Mouse (Mus musculus): ENCODE results near the gene Dlx3. TPM values are rescaled to one million over a fixed set of nuclear protein-coding genes. Genes with fewer than 3 reads are reported as not detected.

Gene Dlx3
- polyA plus RNA-seq, 1 experiment from 2014 or later = 31.3 TPM

GRCm38 (mm10) chr11:95153116-95153515 lies 33.2 kb downstream of the Dlx3 start:
- Histone ChIP-seq H3K27me3 (replicated peaks; ENCODE audit: low read depth, poor library complexity, severe bottlenecking) (peaks cover 84% of the 10 kb centered on the region), H3K9me3 (no peaks in the 10 kb centered on the region), H3K4me1 (peaks cover 36% of the 10 kb centered on the region), H3K27ac (replicated peaks) (no peak overlapping the region), H3K4me3 (no peak overlapping the region), H3K36me3 (replicated peaks) (no peaks in the 10 kb centered on the region)
- WGBS = 33% methylated on average over 5 of the region's 5 CpGs
- no peak for DNase-seq (ENCODE audit: low spot score)

- H3K4me3 ChIP-seq = no peak overlapping the region
- DNase-seq (ENCODE audit: low spot score) = no peak
- no peak overlapping the region for H3K27ac ChIP-seq (replicated peaks)
- H3K9me3 ChIP-seq = no peaks in the 10 kb centered on the region
- peaks cover 30% of the 10 kb centered on the region for H3K4me1 ChIP-seq
- WGBS = 79% methylated on average over 5 of the region's 5 CpGs
- no peaks in the 10 kb centered on the region for H3K36me3 ChIP-seq (replicated peaks)
- H3K27me3 ChIP-seq (replicated peaks; ENCODE audit: low read depth, poor library complexity, severe bottlenecking) = peaks cover 82% of the 10 kb centered on the region
These were observed 33.8 kb downstream of the Dlx3 start for GRCm38 (mm10) chr11:95153681-95154080.

- Histone ChIP-seq H3K27me3 (replicated peaks; ENCODE audit: low read depth, poor library complexity, severe bottlenecking) (peaks cover 63% of the 10 kb centered on the region), H3K4me1 (peaks cover 14% of the 10 kb centered on the region), H3K9me3 (no peaks in the 10 kb centered on the region), H3K4me3 (no peak overlapping the region), H3K36me3 (replicated peaks) (no peaks in the 10 kb centered on the region), H3K27ac (replicated peaks) (no peak overlapping the region)
- WGBS = 77% methylated on average over 2 of the region's 2 CpGs
- no peak for DNase-seq (ENCODE audit: low spot score)
These were observed 35.6 kb downstream of the Dlx3 start for GRCm38 (mm10) chr11:95155511-95155910.

- no peak overlapping the region for H3K27ac ChIP-seq (replicated peaks)
- WGBS = 62% methylated on average over 5 of the region's 5 CpGs
- H3K4me3 ChIP-seq = no peak overlapping the region
- H3K36me3 ChIP-seq (replicated peaks) = no peaks in the 10 kb centered on the region
- no peaks in the 10 kb centered on the region for H3K4me1 ChIP-seq
- H3K9me3 ChIP-seq = no peaks in the 10 kb centered on the region
- no peak for DNase-seq (ENCODE audit: low spot score)
- H3K27me3 ChIP-seq (replicated peaks; ENCODE audit: low read depth, poor library complexity, severe bottlenecking) = peaks cover 45% of the 10 kb centered on the region
These were observed 37.4 kb downstream of the Dlx3 start for GRCm38 (mm10) chr11:95157356-95157755.

GRCm38 (mm10) chr11:95157872-95158271 lies 38.0 kb downstream of the Dlx3 start:
- 83% methylated on average over 5 of the region's 5 CpGs for WGBS
- no peak overlapping the region for H3K27ac ChIP-seq (replicated peaks)
- H3K9me3 ChIP-seq = no peaks in the 10 kb centered on the region
- H3K4me1 ChIP-seq = peaks cover 1% of the 10 kb centered on the region; the same call in 1 of the 2 replicates
- DNase-seq (ENCODE audit: low spot score) = no peak
- H3K4me3 ChIP-seq = no peak overlapping the region
- H3K36me3 ChIP-seq (replicated peaks) = no peaks in the 10 kb centered on the region
- H3K27me3 ChIP-seq (replicated peaks; ENCODE audit: low read depth, poor library complexity, severe bottlenecking) = peaks cover 40% of the 10 kb centered on the region

GRCm38 (mm10) chr11:95159763-95160371 lies 39.9 kb downstream of the Dlx3 start:
- Histone ChIP-seq H3K27ac (replicated peaks) (no peak overlapping the region), H3K4me3 (no peak overlapping the region), H3K9me3 (no peaks in the 10 kb centered on the region), H3K4me1 (peaks cover 4% of the 10 kb centered on the region; the same call in 1 of the 2 replicates), H3K27me3 (replicated peaks; ENCODE audit: low read depth, poor library complexity, severe bottlenecking) (peaks cover 20% of the 10 kb centered on the region; the same call in 1 of the 2 replicates), H3K36me3 (replicated peaks) (no peaks in the 10 kb centered on the region)
- DNase-seq (ENCODE audit: low spot score) = no peak
- WGBS = 90% methylated on average over 8 of the region's 8 CpGs

- no peak for DNase-seq (ENCODE audit: low spot score)
- H3K9me3 ChIP-seq = no peaks in the 10 kb centered on the region
- 44% methylated on average over 7 of the region's 7 CpGs for WGBS
- H3K27me3 ChIP-seq (replicated peaks; ENCODE audit: low read depth, poor library complexity, severe bottlenecking) = peaks cover 12% of the 10 kb centered on the region; the same call in 1 of the 2 replicates
- H3K27ac ChIP-seq (replicated peaks) = no peak overlapping the region
- H3K4me3 ChIP-seq = no peak overlapping the region
- peaks cover 7% of the 10 kb centered on the region for H3K4me1 ChIP-seq
- H3K36me3 ChIP-seq (replicated peaks) = no peaks in the 10 kb centered on the region
These were observed 40.8 kb downstream of the Dlx3 start for GRCm38 (mm10) chr11:95160693-95161092.

- DNase-seq (ENCODE audit: low spot score) = no peak
- no peak overlapping the region for H3K27ac ChIP-seq (replicated peaks)
- no peak overlapping the region for H3K4me3 ChIP-seq
- peaks cover 5% of the 10 kb centered on the region; the same call in 1 of the 2 replicates for H3K27me3 ChIP-seq (replicated peaks; ENCODE audit: low read depth, poor library complexity, severe bottlenecking)
- no peaks in the 10 kb centered on the region for H3K36me3 ChIP-seq (replicated peaks)
- peaks cover 16% of the 10 kb centered on the region for H3K4me1 ChIP-seq
- WGBS = 71% methylated on average over 4 of the region's 4 CpGs
- H3K9me3 ChIP-seq = no peaks in the 10 kb centered on the region
These were observed 41.8 kb downstream of the Dlx3 start for GRCm38 (mm10) chr11:95161708-95162107.

- H3K9me3 ChIP-seq = no peaks in the 10 kb centered on the region
- no peak for DNase-seq (ENCODE audit: low spot score)
- no peaks in the 10 kb centered on the region for H3K36me3 ChIP-seq (replicated peaks)
- no peak overlapping the region for H3K4me3 ChIP-seq
- peaks cover 26% of the 10 kb centered on the region for H3K4me1 ChIP-seq
- H3K27me3 ChIP-seq (replicated peaks; ENCODE audit: low read depth, poor library complexity, severe bottlenecking) = no peaks in the 10 kb centered on the region
- 60% methylated on average over 5 of the region's 5 CpGs for whole genome bisulfite sequencing
- no peak overlapping the region for H3K27ac ChIP-seq (replicated peaks)
These were observed 45.9 kb downstream of the Dlx3 start for GRCm38 (mm10) chr11:95165857-95166256.

Other genes starting within 250 kb of the Dlx3 start
- gene Col1a1, start 183.9 kb upstream of the Dlx3 start, polyA plus RNA-seq (2016; fragmentation: Nextera tagmentation; extraction: Ambion mirVana) = 61.5 and 88.8 TPM in 2 replicates
- gene Hils1, start 152.5 kb upstream of the Dlx3 start, polyA plus RNA-seq (2016; fragmentation: Nextera tagmentation; extraction: Ambion mirVana) = not detected in 2 replicates
- 0.17 TPM in 1 of 2 replicates, not detected in the other for gene Sgca, start 143.8 kb upstream of the Dlx3 start, polyA plus RNA-seq (2016; fragmentation: Nextera tagmentation; extraction: Ambion mirVana)
- gene Ppp1r9b, start 129.1 kb upstream of the Dlx3 start, polyA plus RNA-seq (2016; fragmentation: Nextera tagmentation; extraction: Ambion mirVana) = 8.3 and 9.4 TPM in 2 replicates
- gene Samd14, start 110.2 kb upstream of the Dlx3 start, polyA plus RNA-seq (2016; fragmentation: Nextera tagmentation; extraction: Ambion mirVana) = 35.5 and 42.5 TPM in 2 replicates
- gene Pdk2, start 78.8 kb upstream of the Dlx3 start, polyA plus RNA-seq (2016; fragmentation: Nextera tagmentation; extraction: Ambion mirVana) = 12.9 and 16.0 TPM in 2 replicates
- gene Itga3, start 43.3 kb upstream of the Dlx3 start, polyA plus RNA-seq (2016; fragmentation: Nextera tagmentation; extraction: Ambion mirVana) = 11.5 and 12.2 TPM in 2 replicates
- 3.6 and 4.3 TPM in 2 replicates for gene Dlx4, start 26.1 kb downstream of the Dlx3 start, polyA plus RNA-seq (2016; fragmentation: Nextera tagmentation; extraction: Ambion mirVana)
- gene Tac4, start 141.4 kb downstream of the Dlx3 start, polyA plus RNA-seq (2016; fragmentation: Nextera tagmentation; extraction: Ambion mirVana) = 0.16 TPM in 1 of 2 replicates, not detected in the other
- gene Kat7, start 190.1 kb downstream of the Dlx3 start, polyA plus RNA-seq (2016; fragmentation: Nextera tagmentation; extraction: Ambion mirVana) = 84.2 and 96.8 TPM in 2 replicates
- gene Fam117a, start 216.9 kb downstream of the Dlx3 start, polyA plus RNA-seq (2016; fragmentation: Nextera tagmentation; extraction: Ambion mirVana) = 10.9 and 11.9 TPM in 2 replicates